Mouse (Mus musculus): ENCODE results near the gene Sap25.

DNA sequence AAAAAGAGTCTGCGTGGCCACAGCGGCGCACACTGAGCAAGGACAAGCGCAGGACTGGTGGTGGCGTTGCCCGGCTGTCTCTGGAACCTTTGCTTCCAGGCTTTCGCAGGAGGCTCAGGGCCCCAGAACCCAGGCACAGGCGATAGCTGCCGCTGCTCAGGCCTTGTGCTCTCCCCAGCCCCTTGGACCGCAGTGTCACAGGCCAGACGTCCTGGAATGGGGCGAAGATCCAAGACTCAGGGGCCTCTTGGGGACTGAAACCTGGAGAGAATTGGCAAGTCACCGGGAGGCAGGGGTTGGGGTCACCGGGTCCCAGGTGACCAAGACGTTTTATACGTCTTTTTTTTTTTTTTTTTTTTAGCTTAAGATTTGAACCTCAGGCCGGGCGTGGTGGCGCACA is 3.4 kb downstream of the Sap25 start:
- TF ChIP-seq CTCF (IDR thresholded peaks at IDR 0.05; ENCODE audit: control insufficient read depth, insufficient read depth, insufficient replicate concordance, low read depth, low read length) (no peak), POLR2A (IDR thresholded peaks at IDR 0.05; ENCODE audit: control insufficient read depth, low read depth, low read length) (no peak)

Data from testis, adult 2 months (tissue).